Mouse (Mus musculus) liver, embryonic 18 days (tissue): ENCODE data around the gene Pclaf. TPM values are rescaled to one million over a fixed set of nuclear protein-coding genes. Genes with fewer than 3 reads are reported as not detected.

Source experiments
- polyA plus RNA-seq: library from polyadenylated mRNA; depleted of rRNA; stranded (reverse); fragments of >200 nt; gene quantifications from 2 replicates; pipeline ENCODE4 v1.2.3, GENCODE M21; 2012; rRNA removed

Pclaf gene
- polyA plus RNA-seq = 28.5 and 40.3 TPM in 2 replicates

GRCm38 (mm10) chr9:65890143-65890628 lies at the start of gene Pclaf:
Gene Pclaf, plus strand, starts transcription at chr9:65890237.

GRCm38 (mm10) chr9:65908394-65909300 lies 18.6 kb downstream of the Pclaf start, which contains the start of the genes Trip4 and Csnk1g1:
Gene Trip4, minus strand, starts transcription at chr9:65908794.
Gene Csnk1g1, plus strand, starts transcription at chr9:65908924.

Other genes with a start within 250 kb of the Pclaf start
- 25.7 and 26.2 TPM in 2 replicates for gene Oaz2, start 222.2 kb upstream of the Pclaf start, polyA plus RNA-seq
- gene Zfp609, start 62.7 kb upstream of the Pclaf start, polyA plus RNA-seq = 2.9 and 4.3 TPM in 2 replicates
- gene Trip4, start 18.6 kb downstream of the Pclaf start, polyA plus RNA-seq = 5.0 TPM in 2 replicates
- 2.0 and 2.7 TPM in 2 replicates for gene Csnk1g1, start 18.7 kb downstream of the Pclaf start, polyA plus RNA-seq
- 466 and 478 TPM in 2 replicates for gene Ppib, start 170.0 kb downstream of the Pclaf start, polyA plus RNA-seq
- gene Snx22, start 179.5 kb downstream of the Pclaf start, polyA plus RNA-seq = 8.8 and 11.0 TPM in 2 replicates
- gene Snx1, start 236.3 kb downstream of the Pclaf start, polyA plus RNA-seq = 32.2 and 32.5 TPM in 2 replicates
- gene Ciao2a, start 236.4 kb downstream of the Pclaf start, polyA plus RNA-seq = 35.0 and 35.9 TPM in 2 replicates